Mouse (Mus musculus) stomach, embryonic 16.5 days (tissue): ENCODE results near the gene Relb. TPM values are rescaled to one million over a fixed set of nuclear protein-coding genes. Genes with fewer than 3 reads are reported as not detected.

Experiments used
- ATAC-seq: fragments of 200-750 bp; cut with Nextera tagmentation; 2 replicates; pipeline ENCODE4 v1.8.0; 2017; ENCODE audit warnings: moderate number of reproducible peaks, moderate TSS enrichment; ENCODE audit not compliant: insufficient read depth, low FRiP score
- H3K27ac ChIP-seq: fragments of 300-500 bp; sonication (generic); 2 replicates; pipeline ENCODE4 v1.5.1; 2014; ENCODE audit warnings: low read length
- H3K27me3 ChIP-seq: fragments of 300-500 bp; sonication (generic); 2 replicates; pipeline ENCODE4 v1.6.1; 2014; ENCODE audit warnings: low read length, control low read depth, mixed read lengths; ENCODE audit not compliant: control insufficient read depth, insufficient read depth
- H3K36me3 ChIP-seq: fragments of 300-500 bp; sonication (generic); 2 replicates; pipeline ENCODE4 v1.6.1; 2014; ENCODE audit warnings: low read length; ENCODE audit not compliant: control insufficient read depth, insufficient read depth
- H3K4me1 ChIP-seq: fragments of 300-500 bp; sonication (generic); 2 replicates; pipeline ENCODE4 v1.6.1; 2014; ENCODE audit warnings: low read length, control low read depth, mixed read lengths; ENCODE audit not compliant: control insufficient read depth, insufficient read depth
- H3K4me2 ChIP-seq: fragments of 300-500 bp; sonication (generic); 2 replicates; pipeline ENCODE4 v1.6.1; 2014; ENCODE audit warnings: low read depth, low read length, mixed read lengths
- H3K4me3 ChIP-seq: fragments of 300-500 bp; sonication (generic); replicated peaks from 2 replicates; pipeline ENCODE4 v1.5.1; 2014; ENCODE audit warnings: mild to moderate bottlenecking, low read length
- H3K9ac ChIP-seq: fragments of 300-500 bp; sonication (generic); 2 replicates; pipeline ENCODE4 v1.6.1; 2014; ENCODE audit warnings: low read length
- H3K9me3 ChIP-seq: fragments of 300-500 bp; sonication (generic); replicated peaks from 2 replicates; pipeline ENCODE4 v1.6.1; 2016; ENCODE audit warnings: low read length, control low read depth; ENCODE audit not compliant: control insufficient read depth
- WGBS: fragments of 180-500 bp; shearing (Covaris S2); extraction: QIAGEN DNeasy Blood & Tissue Kit; methylation state at CpG from one replicate; pipeline ENCODE4 v1.1.7; 2014; 5-methylcytosine and 5-hydroxymethylcytosine counted together
- polyA plus RNA-seq: library from polyadenylated mRNA; unstranded; fragments of >200 nt; fragmentation: Nextera tagmentation; extraction: Ambion mirVana; gene quantifications from 2 replicates; pipeline ENCODE4 v1.2.1, GENCODE M21; 2015

Relb gene
- polyA plus RNA-seq = 9.0 and 11.3 TPM in 2 replicates

DNA sequence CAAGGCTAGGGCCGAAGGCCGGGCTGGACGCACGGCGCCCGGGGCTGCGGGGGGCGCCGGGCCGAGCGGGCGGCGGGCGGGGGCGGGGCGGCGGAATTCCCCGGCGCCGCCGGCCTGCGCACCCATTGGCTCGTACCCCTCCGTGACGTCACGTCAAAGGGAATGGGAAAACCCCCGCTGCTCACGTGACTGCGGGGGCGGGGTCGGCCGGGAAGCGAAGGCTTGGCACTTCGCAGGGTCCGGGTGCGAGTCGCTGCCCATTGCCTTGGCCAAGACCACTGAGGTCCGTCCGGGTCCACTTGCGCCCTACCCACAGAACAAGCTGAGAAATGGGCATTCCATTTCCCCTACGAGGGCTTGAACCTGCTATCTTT is at the start of gene Relb:
TSS of gene Relb (minus strand) at position 78 of the 374 bp plus-strand sequence.
- peaks cover 14% of the 10 kb centered on the region for H3K36me3 ChIP-seq
- no peaks in the 10 kb centered on the region for H3K27me3 ChIP-seq
- H3K4me1 ChIP-seq = no peaks in the 10 kb centered on the region
- peak within 1 kb of the TSS; percentile 91 for H3K27ac ChIP-seq
- H3K4me2 ChIP-seq = peak within 1 kb of the TSS; percentile 96
- H3K9ac ChIP-seq = peak within 1 kb of the TSS; percentile 71
- H3K4me3 ChIP-seq = peak within 1 kb of the TSS; percentile 60
- WGBS = under 1% methylated on average over 39 of the region's 41 CpGs
- ATAC-seq = peak; percentile 49
- H3K9me3 ChIP-seq = no peaks in the 10 kb centered on the region

DNA sequence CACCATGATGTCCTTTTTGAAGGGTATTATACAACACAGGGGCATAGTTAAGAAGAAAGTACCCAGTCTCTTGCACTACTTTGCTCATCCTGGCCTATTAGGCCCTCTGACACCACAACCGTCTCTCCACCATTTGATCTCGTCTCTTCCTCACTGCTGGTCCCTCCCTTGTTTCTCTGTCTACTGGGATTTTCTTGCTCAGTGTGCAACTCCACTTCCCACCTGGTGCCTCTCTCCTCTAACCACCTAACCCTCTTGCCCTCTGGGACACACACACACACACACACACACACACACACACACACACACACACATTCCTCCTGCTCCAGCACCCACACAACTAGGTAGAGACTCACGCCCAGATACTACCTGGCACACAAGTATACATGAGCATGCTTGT is 49.7 kb upstream of the Relb start:
- Histone ChIP-seq H3K27me3 (no peaks in the 10 kb centered on the region), H3K4me3 (no peak overlapping the region), H3K4me1 (no peaks in the 10 kb centered on the region), H3K27ac (no peak overlapping the region), H3K36me3 (no peaks in the 10 kb centered on the region), H3K4me2 (no peak overlapping the region), H3K9ac (no peak overlapping the region), H3K9me3 (no peaks in the 10 kb centered on the region)
- ATAC-seq = no peak
- 87% methylated on average over 3 of the region's 3 CpGs for WGBS

GRCm38 (mm10) chr7:19677872-19678271 is 48.6 kb upstream of the Relb start, which contains the start of gene Apoc2:
Gene Apoc2 (minus strand): TSS chr7:19677941.
- WGBS = 50% methylated on average over 8 of the region's 8 CpGs
- H3K4me1 ChIP-seq = no peaks in the 10 kb centered on the region
- H3K9ac ChIP-seq = no peak within 1 kb of the TSS
- no peaks in the 10 kb centered on the region for H3K36me3 ChIP-seq
- no peaks in the 10 kb centered on the region for H3K27me3 ChIP-seq
- H3K4me2 ChIP-seq = no peak within 1 kb of the TSS
- no peak within 1 kb of the TSS for H3K27ac ChIP-seq
- no peak within 1 kb of the TSS for H3K4me3 ChIP-seq
- no peaks in the 10 kb centered on the region for H3K9me3 ChIP-seq
- ATAC-seq = peak; percentile 63; the same call in 1 of the 2 replicates

DNA sequence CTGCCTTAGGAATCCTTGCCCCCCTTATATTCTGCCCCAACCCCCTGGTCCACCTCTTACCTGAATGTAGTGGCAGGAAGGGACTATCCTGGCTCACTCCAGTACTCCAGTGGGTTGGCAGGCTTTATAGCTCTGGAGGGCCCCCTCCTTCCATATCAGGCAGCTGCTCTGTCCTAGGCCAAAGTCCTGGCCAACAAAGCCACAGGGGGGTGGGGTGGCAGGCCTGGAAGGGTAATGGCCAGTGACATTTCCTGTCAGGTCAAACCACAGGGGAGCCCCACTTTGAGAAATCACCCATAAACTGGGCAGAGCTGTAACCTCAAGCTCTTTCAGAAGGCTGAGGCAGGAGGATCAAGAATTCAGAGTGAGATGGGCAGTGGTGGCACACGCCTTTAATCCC is 47.4 kb upstream of the Relb start:
- 48% methylated on average over 1 of the region's 1 CpGs for WGBS
- H3K4me3 ChIP-seq = no peak overlapping the region

DNA sequence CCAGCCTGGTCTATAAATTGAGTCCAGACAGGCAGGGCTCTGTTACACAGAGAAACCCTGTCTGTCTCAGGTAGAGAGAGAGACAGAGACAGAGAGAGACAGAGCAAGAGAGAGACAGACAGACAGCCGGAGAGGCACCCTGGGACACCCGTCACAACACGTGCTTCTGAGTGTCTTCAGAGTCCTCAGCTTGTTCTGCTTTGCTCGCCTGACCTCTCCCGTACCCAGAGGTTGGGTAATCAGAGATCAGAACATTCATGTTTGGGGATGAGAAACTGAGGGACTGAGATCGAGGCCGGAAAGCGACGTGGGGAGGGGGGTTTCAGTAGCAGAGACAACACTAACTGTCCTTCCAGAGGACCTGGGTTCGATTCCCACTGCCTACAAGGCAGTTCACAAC is 46.6 kb upstream of the Relb start:
- H3K4me2 ChIP-seq = no peak overlapping the region
- 78% methylated on average over 10 of the region's 10 CpGs for WGBS
- H3K27ac ChIP-seq = no peak overlapping the region
- H3K9me3 ChIP-seq = no peaks in the 10 kb centered on the region
- ATAC-seq = no peak
- no peak overlapping the region for H3K4me3 ChIP-seq
- H3K4me1 ChIP-seq = no peaks in the 10 kb centered on the region
- no peaks in the 10 kb centered on the region for H3K36me3 ChIP-seq
- no peak overlapping the region for H3K9ac ChIP-seq
- no peaks in the 10 kb centered on the region for H3K27me3 ChIP-seq

More for the DNA sequence above, 47.4 kb upstream of the Relb start:
- Histone ChIP-seq H3K36me3 (no peaks in the 10 kb centered on the region), H3K4me1 (no peaks in the 10 kb centered on the region), H3K4me2 (no peak overlapping the region), H3K9ac (no peak overlapping the region), H3K27me3 (no peaks in the 10 kb centered on the region), H3K27ac (no peak overlapping the region), H3K9me3 (no peaks in the 10 kb centered on the region)
- ATAC-seq = peak; percentile 35; the same call in 1 of the 2 replicates

- H3K4me3 ChIP-seq = no peak overlapping the region
- H3K9me3 ChIP-seq = no peaks in the 10 kb centered on the region
- H3K4me1 ChIP-seq = peaks cover 6% of the 10 kb centered on the region
- H3K27ac ChIP-seq = no peak overlapping the region
- no peaks in the 10 kb centered on the region for H3K36me3 ChIP-seq
- no peak overlapping the region for H3K4me2 ChIP-seq
- no peaks in the 10 kb centered on the region for H3K27me3 ChIP-seq
- ATAC-seq = no peak
- no peak overlapping the region for H3K9ac ChIP-seq
- WGBS = 56% methylated on average over 14 of the region's 14 CpGs
Observed at GRCm38 (mm10) chr7:19673083-19673699, 44.0 kb upstream of the Relb start.

DNA sequence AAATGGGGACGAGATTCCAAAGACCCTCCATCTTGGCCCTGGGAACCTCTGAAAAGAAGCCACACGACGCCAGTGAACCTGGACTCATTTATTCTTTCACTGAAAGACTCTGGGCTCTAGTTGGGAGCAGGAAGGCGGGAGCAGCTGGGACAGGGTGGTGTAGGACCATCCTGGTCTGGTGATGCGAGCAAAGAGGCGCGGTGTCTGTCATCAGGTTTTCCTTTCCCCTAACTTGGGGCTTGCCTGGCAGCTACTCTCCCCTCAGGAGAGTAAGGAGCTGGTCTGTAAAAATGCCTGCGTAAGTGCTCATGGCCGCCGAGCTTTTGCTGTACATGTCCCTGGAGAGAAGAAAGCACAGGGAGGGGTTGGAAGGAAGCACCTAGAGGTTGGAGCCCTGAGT is 42.3 kb upstream of the Relb start:
- peaks cover 6% of the 10 kb centered on the region for H3K4me1 ChIP-seq
- no peak overlapping the region for H3K9ac ChIP-seq
- H3K27ac ChIP-seq = no peak overlapping the region
- WGBS = 67% methylated on average over 10 of the region's 10 CpGs
- H3K36me3 ChIP-seq = no peaks in the 10 kb centered on the region
- H3K4me2 ChIP-seq = no peak overlapping the region
- H3K27me3 ChIP-seq = no peaks in the 10 kb centered on the region
- no peak for ATAC-seq
- H3K4me3 ChIP-seq = no peak overlapping the region
- H3K9me3 ChIP-seq = no peaks in the 10 kb centered on the region

GRCm38 (mm10) chr7:19668947-19669721 is 39.9 kb upstream of the Relb start:
- Histone ChIP-seq H3K36me3 (no peaks in the 10 kb centered on the region), H3K27ac (peak overlapping the region; percentile 79), H3K9me3 (no peaks in the 10 kb centered on the region), H3K4me2 (peak overlapping the region; percentile 47), H3K4me1 (peaks cover 7% of the 10 kb centered on the region), H3K27me3 (no peaks in the 10 kb centered on the region), H3K4me3 (peak overlapping the region; percentile 19; the same call in 1 of the 2 replicates), H3K9ac (peak overlapping the region; percentile 64)
- peak; percentile 81 for ATAC-seq
- WGBS = 4% methylated on average over 10 of the region's 10 CpGs

- Histone ChIP-seq H3K27me3 (no peaks in the 10 kb centered on the region), H3K4me2 (no peak overlapping the region), H3K4me1 (peaks cover 16% of the 10 kb centered on the region), H3K4me3 (no peak overlapping the region), H3K27ac (no peak overlapping the region), H3K36me3 (no peaks in the 10 kb centered on the region), H3K9ac (no peak overlapping the region), H3K9me3 (no peaks in the 10 kb centered on the region)
- ATAC-seq = no peak
- WGBS = 81% methylated on average over 2 of the region's 2 CpGs
Observed at GRCm38 (mm10) chr7:19667434-19667833, 38.2 kb upstream of the Relb start.
